ENCODE assay signal across 10 mouse cellular contexts in the genomic region with DNA sequence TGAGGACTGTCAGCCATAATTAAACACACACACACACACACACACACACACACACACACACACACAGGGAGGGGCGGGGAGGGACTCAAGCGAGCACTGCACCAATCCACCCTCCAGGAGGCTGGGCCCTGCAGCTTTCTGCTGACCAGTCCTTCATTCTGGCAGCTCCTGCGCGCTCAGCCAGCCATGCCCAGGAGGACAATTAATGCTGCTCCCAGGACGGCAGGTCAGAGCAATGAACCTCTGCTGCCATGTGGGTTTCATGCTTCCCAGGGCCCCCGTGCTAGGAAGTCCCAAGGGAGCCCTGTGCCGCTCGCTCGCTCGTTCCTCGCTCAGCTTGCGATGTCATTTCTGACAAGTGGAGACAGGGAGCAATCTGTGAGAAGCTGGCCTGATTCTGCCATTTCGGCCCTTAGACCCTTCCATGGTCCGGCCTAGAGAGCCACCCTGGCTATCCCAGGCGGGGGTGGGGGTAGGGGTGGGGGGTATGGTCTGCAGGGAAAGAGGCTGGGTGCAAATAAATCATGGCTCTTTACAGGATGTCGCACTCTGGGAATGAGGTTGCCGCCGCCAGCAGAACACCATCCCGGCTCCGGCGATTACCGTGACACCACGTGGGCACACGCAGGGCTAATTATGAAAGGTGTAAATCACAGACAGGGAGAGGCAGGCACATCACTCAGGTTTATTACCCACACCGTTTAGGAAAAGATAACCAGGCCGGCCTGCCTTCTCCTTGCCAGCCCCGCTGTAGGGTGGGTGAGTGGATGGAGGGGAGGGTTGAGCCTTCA. TPM values are rescaled to one million over a fixed set of nuclear protein-coding genes. Genes with fewer than 3 reads are reported as not detected.
DNase-seq lines count a peak whose midpoint lies in the region; ATAC-seq lines count a peak whose summit lies in the region.
"Had no signal": no experiment of that assay in that cellular context is flagged by ENCODE, and none has a peak within 500 bp of the region (broad histone marks: within the 10 kb centered on the region; RNA-seq: fewer than 3 reads in every experiment).

No protein-coding gene starts in this region.

- peak; percentile 12 for DNase-seq in Muller cell, postnatal 12 days (ENCODE audit: inconsistent ontology term)
- peak; percentile 92 for DNase-seq in kidney, adult 9 months
- no peak for DNase-seq in heart, adult 9 months (ENCODE audit: low spot score in 2 of 2)
- DNase-seq in spleen, postnatal 14 days (ENCODE audit: low spot score in 2 of 2): no peak
- no peak for DNase-seq in spleen, postnatal 4 days (ENCODE audit: low spot score in 2 of 2)
- DNase-seq: cerebellum, adult 2 months; left cerebral cortex, postnatal 4 days had no signal

- no peaks in the 10 kb centered on the region for H3K27me3 ChIP-seq in forebrain, embryonic 15.5 days
- H3K27me3 ChIP-seq in midbrain, embryonic 13.5 days: no peaks in the 10 kb centered on the region

- H3K27ac ChIP-seq in forebrain, embryonic 15.5 days (replicated peaks): peak overlapping the region; percentile 48
- H3K27ac ChIP-seq in midbrain, embryonic 13.5 days: peak overlapping the region; percentile 70

- no peak overlapping the region for H3K4me3 ChIP-seq in forebrain, embryonic 15.5 days
- H3K4me3 ChIP-seq in midbrain, embryonic 13.5 days (replicated peaks): no peak overlapping the region

- 70% methylated on average over 27 of the region's 27 CpGs for WGBS in forebrain, embryonic 15.5 days
- 53% methylated on average over 27 of the region's 27 CpGs for WGBS in midbrain, embryonic 13.5 days

- H3K9ac ChIP-seq in forebrain, embryonic 15.5 days (replicated peaks): no peak overlapping the region
- peak overlapping the region; percentile 21; the same call in 1 of the 2 replicates for H3K9ac ChIP-seq in midbrain, embryonic 13.5 days (replicated peaks)

- no peaks in the 10 kb centered on the region for H3K9me3 ChIP-seq in forebrain, embryonic 15.5 days
- no peaks in the 10 kb centered on the region for H3K9me3 ChIP-seq in midbrain, embryonic 13.5 days

- H3K36me3 ChIP-seq in forebrain, embryonic 15.5 days: no peaks in the 10 kb centered on the region
- H3K36me3 ChIP-seq in midbrain, embryonic 13.5 days: peaks cover 18% of the 10 kb centered on the region

- H3K4me1 ChIP-seq in forebrain, embryonic 15.5 days: peaks cover 31% of the 10 kb centered on the region
- H3K4me1 ChIP-seq in midbrain, embryonic 13.5 days (replicated peaks): peaks cover 49% of the 10 kb centered on the region

- no peak overlapping the region for H3K4me2 ChIP-seq in forebrain, embryonic 15.5 days (replicated peaks)
- peak overlapping the region; percentile 29 for H3K4me2 ChIP-seq in midbrain, embryonic 13.5 days (replicated peaks)

- no peak; the same call in 1 of the 2 replicates for ATAC-seq in forebrain, embryonic 15.5 days (replicated peaks)
- peak; percentile 30; the same call in 1 of the 2 replicates for ATAC-seq in midbrain, embryonic 13.5 days
- no peak for ATAC-seq in erythroblast, adult 5-6 weeks (replicated peaks; ENCODE audit: low FRiP score, poor library complexity, severe bottlenecking)

RNA-seq across cellular contexts. Expression of gene Tbc1d16, which starts 51.7 kb away (rescaled TPM):
- polyA plus RNA-seq in forebrain, embryonic 15.5 days (2015; fragmentation: Nextera tagmentation; extraction: Ambion mirVana): 52.4 and 54.6 TPM in 2 replicates
- polyA plus RNA-seq in midbrain, embryonic 13.5 days (2015; fragmentation: Nextera tagmentation; extraction: Ambion mirVana): 50.0 and 53.1 TPM in 2 replicates
- total RNA-seq in erythroblast, adult 5-6 weeks (2015; ENCODE audit: low replicate concordance): 0.38 TPM in 1 of 2 replicates, not detected in the other
- 0.09 and 0.42 TPM in 2 replicates for total RNA-seq in erythroblast, adult 5-6 weeks (2017; ENCODE audit: low replicate concordance)

RNA-seq across cellular contexts. Expression of gene Ccdc40, which starts 51.8 kb away (rescaled TPM):
- polyA plus RNA-seq in forebrain, embryonic 15.5 days (2015; fragmentation: Nextera tagmentation; extraction: Ambion mirVana): 12.9 and 13.7 TPM in 2 replicates
- polyA plus RNA-seq in midbrain, embryonic 13.5 days (2015; fragmentation: Nextera tagmentation; extraction: Ambion mirVana): 17.6 and 18.1 TPM in 2 replicates
- total RNA-seq in erythroblast, adult 5-6 weeks (2015; ENCODE audit: low replicate concordance): not detected in 2 replicates
- 0.56 and 1.5 TPM in 2 replicates for total RNA-seq in erythroblast, adult 5-6 weeks (2017; ENCODE audit: low replicate concordance)

Comparison
In these comparisons a context has a peak if more than half of its experiments do, and no peak if none do; other contexts are left out.
1. DNase-seq: peak in Muller cell, postnatal 12 days (single experiment) and kidney, adult 9 months (single experiment); none in heart, adult 9 months (0 of 2), spleen, postnatal 14 days (0 of 2) and spleen, postnatal 4 days (0 of 2).